Mouse (Mus musculus) forebrain, embryonic 10.5 days (tissue): ENCODE results near the gene Arl5c. TPM values are rescaled to one million over a fixed set of nuclear protein-coding genes. Genes with fewer than 3 reads are reported as not detected.

Experiments used
- DNase-seq: peaks from one replicate; pipeline ENCODE4 v3.0.0-alpha.2; 2017; ENCODE audit warnings: low spot score; ENCODE audit errors: extremely low spot score
- H3K27ac ChIP-seq: fragments of 300-500 bp; sonication (generic); 2 replicates; pipeline ENCODE4 v1.5.1; 2016; ENCODE audit warnings: mild to moderate bottlenecking
- H3K27me3 ChIP-seq: fragments of 300-500 bp; sonication (generic); 2 replicates; pipeline ENCODE4 v1.6.1; 2016; ENCODE audit warnings: mild to moderate bottlenecking; ENCODE audit not compliant: poor library complexity, severe bottlenecking
- H3K36me3 ChIP-seq: fragments of 300-500 bp; sonication (generic); replicated peaks from 2 replicates; pipeline ENCODE4 v1.6.1; 2016; ENCODE audit warnings: mild to moderate bottlenecking, moderate library complexity
- H3K4me1 ChIP-seq: fragments of 300-500 bp; sonication (generic); 2 replicates; pipeline ENCODE4 v1.6.1; 2016
- H3K4me3 ChIP-seq: fragments of 300-500 bp; sonication (generic); 2 replicates; pipeline ENCODE4 v1.5.1; 2016; ENCODE audit warnings: mild to moderate bottlenecking, moderate library complexity
- H3K9me3 ChIP-seq: fragments of 300-500 bp; sonication (generic); 2 replicates; pipeline ENCODE4 v1.6.1; 2016; ENCODE audit warnings: mild to moderate bottlenecking, moderate library complexity
- WGBS: fragments of 180-500 bp; shearing (Covaris S2); methylation state at CpG from one replicate; pipeline ENCODE4 v1.1.7; 2016; 5-methylcytosine and 5-hydroxymethylcytosine counted together
- polyA plus RNA-seq: library from polyadenylated mRNA; unstranded; fragments of >200 nt; fragmentation: Nextera tagmentation; extraction: Ambion mirVana; gene quantifications from 2 replicates; pipeline ENCODE4 v1.2.1, GENCODE M21; 2016

Gene Arl5c
- 15.2 and 17.6 TPM in 2 replicates for polyA plus RNA-seq

DNA sequence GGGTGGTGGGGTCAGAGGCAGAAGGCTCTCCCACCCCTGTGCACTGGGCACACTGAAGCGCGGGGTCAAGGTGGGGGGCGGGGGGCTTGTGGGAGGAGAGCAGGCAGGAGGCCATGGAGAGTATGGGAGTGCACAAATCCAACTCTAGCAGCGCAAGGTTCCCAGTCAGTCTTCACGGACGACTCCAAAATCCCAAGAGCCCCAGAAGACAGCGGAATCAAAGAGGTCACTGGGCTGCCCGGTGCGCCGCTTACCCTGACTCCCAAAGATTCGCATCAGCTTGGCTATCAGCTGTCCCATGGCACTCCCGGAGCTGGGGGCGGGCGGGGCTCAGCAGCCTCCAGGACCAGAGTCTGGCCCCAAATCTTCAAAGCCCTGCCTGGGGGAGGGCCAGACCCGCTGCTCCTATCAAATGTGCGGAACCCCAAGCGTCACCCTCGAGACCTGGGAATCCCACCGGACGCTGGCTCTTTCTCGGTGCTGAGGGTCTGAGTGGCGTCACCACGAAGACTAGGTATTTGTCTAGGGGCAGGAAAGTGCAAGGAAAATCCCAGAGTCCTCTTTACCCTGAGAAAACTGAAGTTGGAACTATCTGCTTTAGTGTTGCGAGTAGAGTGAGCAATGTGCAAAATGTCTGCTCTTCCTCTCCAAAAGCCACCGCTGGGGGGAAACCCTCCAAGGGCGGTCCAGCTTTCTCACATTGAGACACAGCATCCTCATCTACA, at the start of gene Arl5c:
Gene Arl5c (minus strand): TSS at position 618 of the 725 bp plus-strand sequence.
- Histone ChIP-seq H3K27me3 (peaks cover 79% of the 10 kb centered on the region), H3K4me1 (peaks cover 27% of the 10 kb centered on the region), H3K27ac (peak within 1 kb of the TSS; percentile 57), H3K9me3 (no peaks in the 10 kb centered on the region), H3K4me3 (peak within 1 kb of the TSS; percentile 62), H3K36me3 (no peaks in the 10 kb centered on the region)
- peak; percentile 69 for DNase-seq
- under 1% methylated on average over 26 of the region's 26 CpGs for WGBS

DNA sequence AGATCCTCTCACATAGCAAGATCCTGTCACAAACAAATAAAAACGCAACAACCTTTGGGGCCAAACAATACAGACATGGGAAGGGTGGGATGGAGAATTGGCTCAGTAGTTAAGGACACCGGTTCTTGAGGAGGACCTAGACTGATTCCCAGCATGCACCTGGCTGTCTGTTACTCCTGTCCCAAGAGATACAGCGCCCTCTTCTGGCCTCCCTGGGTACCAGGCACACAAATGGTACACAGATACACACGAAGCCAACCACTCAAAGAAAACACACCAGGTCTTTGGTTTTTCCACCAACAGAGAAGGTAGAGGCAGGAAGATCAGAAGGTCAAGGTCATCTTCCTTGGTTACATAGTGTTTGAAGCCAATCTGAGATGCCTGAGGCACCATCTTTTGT, 49.6 kb upstream of the Arl5c start:
- Histone ChIP-seq H3K36me3 (no peaks in the 10 kb centered on the region), H3K9me3 (no peaks in the 10 kb centered on the region), H3K4me1 (peaks cover 16% of the 10 kb centered on the region), H3K4me3 (no peak overlapping the region), H3K27ac (no peak overlapping the region), H3K27me3 (peaks cover 45% of the 10 kb centered on the region)
- 66% methylated on average over 4 of the region's 4 CpGs for WGBS
- DNase-seq = no peak

DNA sequence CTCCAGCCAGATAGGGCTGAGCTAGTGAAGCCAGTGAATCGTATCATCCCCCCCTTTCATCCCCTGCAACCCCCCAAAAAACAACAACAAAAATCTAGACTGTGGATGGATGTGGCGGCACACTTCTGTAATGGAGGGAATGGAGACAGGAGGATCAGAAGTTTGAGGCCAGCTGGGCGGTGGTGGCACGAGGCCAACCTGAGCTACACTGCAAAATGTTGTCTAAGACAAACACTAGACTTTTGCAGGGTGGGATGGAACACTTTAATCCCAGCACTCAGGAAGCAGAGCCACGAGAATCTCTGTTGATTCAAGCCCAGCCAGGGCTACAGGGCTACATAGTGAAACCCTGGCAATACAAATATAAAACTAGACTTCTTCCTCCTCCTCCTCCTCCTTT, 48.1 kb upstream of the Arl5c start:
- H3K9me3 ChIP-seq = no peaks in the 10 kb centered on the region
- no peak overlapping the region for H3K27ac ChIP-seq
- peaks cover 30% of the 10 kb centered on the region for H3K27me3 ChIP-seq
- no peaks in the 10 kb centered on the region for H3K36me3 ChIP-seq
- WGBS = 81% methylated on average over 5 of the region's 5 CpGs
- no peak for DNase-seq
- no peak overlapping the region for H3K4me3 ChIP-seq
- H3K4me1 ChIP-seq = peaks cover 11% of the 10 kb centered on the region; the same call in 1 of the 2 replicates

DNA sequence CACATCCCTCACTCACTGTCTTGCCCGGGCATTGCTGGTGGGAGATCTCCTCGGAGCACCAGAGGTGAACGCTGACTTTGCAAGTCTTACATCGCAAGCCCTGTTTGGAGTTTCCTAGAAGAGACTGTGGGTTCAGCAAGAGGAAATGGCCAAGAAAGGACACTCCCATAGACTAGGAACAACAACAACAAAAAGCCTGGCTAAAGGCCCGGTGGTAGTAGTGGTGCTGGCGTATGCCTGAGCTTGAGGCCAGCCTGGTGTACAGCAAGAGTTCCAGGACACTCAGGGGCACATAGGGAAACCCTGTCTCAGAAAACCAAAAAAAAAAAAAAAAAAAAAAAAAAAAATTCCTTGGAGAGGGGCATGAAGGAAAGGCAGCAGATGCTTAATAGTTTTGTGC, 46.8 kb upstream of the Arl5c start:
- 89% methylated on average over 6 of the region's 6 CpGs for WGBS
- no peak for DNase-seq
- H3K4me3 ChIP-seq = no peak overlapping the region
- H3K9me3 ChIP-seq = no peaks in the 10 kb centered on the region
- peaks cover 13% of the 10 kb centered on the region; the same call in 1 of the 2 replicates for H3K4me1 ChIP-seq
- H3K36me3 ChIP-seq = no peaks in the 10 kb centered on the region
- peaks cover 23% of the 10 kb centered on the region for H3K27me3 ChIP-seq
- H3K27ac ChIP-seq = no peak overlapping the region

DNA sequence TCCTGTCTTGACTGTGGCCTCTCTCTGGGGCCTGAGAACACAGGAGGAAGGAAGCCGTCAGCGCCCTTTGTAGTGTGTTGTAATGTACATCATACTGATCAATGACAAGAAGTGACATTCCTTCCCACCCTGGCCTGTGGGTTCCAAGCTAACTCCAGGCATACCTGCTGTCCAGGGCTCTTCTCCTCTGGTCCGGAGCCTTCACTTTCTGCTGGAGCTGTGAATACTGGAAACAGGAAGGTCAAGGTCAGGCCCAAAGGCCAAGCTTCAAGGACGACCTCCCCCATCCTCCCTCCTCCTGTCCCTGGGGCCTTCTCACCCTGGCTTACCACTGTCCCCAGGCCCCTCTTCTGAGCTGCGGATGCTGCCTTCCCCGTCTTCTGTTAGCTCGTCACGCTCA, 45.0 kb upstream of the Arl5c start:
- Histone ChIP-seq H3K4me3 (no peak overlapping the region; the same call in 1 of the 2 replicates), H3K36me3 (no peaks in the 10 kb centered on the region), H3K9me3 (no peaks in the 10 kb centered on the region), H3K4me1 (peaks cover 17% of the 10 kb centered on the region), H3K27ac (no peak overlapping the region), H3K27me3 (peaks cover 35% of the 10 kb centered on the region)
- DNase-seq = no peak
- 77% methylated on average over 8 of the region's 8 CpGs for WGBS

DNA sequence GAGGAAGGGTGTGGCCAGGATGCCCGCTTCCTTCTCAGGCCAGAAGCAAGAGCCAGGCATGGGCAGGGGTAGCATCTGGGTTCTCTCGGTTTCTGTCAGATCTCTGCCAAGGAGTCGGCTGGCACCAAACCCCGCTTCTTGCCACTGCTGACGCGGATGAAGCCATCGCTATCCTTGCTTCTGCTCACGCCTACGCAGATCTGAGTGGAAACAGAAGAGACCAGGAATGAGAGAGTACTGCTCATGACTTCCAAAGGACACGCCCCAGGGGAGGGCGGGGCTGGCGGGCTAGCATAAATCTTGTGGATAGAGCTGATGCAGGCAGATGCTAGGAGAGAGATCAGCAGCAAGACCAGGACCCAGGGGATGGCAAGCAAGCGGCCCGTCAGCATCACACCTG, 41.9 kb upstream of the Arl5c start:
- Histone ChIP-seq H3K36me3 (no peaks in the 10 kb centered on the region), H3K4me1 (peaks cover 31% of the 10 kb centered on the region), H3K27me3 (peaks cover 39% of the 10 kb centered on the region), H3K9me3 (no peaks in the 10 kb centered on the region), H3K27ac (no peak overlapping the region), H3K4me3 (no peak overlapping the region)
- no peak for DNase-seq
- 68% methylated on average over 14 of the region's 14 CpGs for WGBS

DNA sequence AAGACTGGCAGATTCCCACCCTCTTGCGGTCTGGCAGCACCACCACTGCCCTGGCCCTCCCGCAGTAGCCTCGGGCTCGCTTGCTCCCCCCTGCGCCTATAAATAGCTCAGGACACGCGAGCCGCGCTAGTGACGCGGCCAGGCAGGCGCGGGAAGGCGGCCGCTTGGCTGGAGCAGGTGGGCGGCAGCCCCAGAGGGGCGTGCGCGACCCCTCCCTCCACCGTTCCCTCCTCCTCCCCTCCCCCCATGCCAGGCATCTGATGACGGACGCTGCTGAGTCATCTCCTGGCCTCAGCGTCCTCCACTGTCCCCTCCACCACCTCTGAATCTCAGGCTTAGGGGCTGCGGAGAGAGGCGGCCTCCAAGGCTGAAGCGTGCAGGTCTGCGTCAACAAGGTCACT, 40.0 kb upstream of the Arl5c start:
- H3K4me3 ChIP-seq = peak overlapping the region; percentile 57
- under 1% methylated on average over 27 of the region's 27 CpGs for whole genome bisulfite sequencing
- H3K9me3 ChIP-seq = no peaks in the 10 kb centered on the region
- peak; percentile 57 for DNase-seq
- H3K4me1 ChIP-seq = peaks cover 27% of the 10 kb centered on the region
- peaks cover 9% of the 10 kb centered on the region for H3K36me3 ChIP-seq
- peak overlapping the region; percentile 78 for H3K27ac ChIP-seq
- peaks cover 39% of the 10 kb centered on the region for H3K27me3 ChIP-seq

DNA sequence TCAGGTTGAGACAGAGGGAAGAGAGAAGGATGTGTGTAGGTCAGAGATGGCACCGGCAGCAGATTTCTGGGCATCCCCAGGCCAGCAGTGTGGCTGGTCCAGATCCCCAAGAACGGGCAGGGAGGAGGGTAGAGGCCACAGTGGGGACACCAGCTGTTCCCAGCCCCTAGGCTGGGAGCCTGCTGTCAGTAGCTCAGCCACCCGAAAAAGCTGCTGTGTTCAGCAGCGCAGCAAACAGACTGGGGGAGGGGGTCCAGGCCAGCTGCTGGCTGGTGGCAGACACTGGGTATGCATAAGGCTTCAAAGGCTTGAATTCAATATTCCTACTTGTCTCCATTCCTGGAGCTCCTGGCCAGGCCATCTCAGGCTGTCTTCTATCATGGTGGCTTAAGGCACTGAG, 38.9 kb upstream of the Arl5c start:
- H3K36me3 ChIP-seq = peaks cover 21% of the 10 kb centered on the region
- no peaks in the 10 kb centered on the region for H3K9me3 ChIP-seq
- H3K27ac ChIP-seq = peak overlapping the region; percentile 44; the same call in 1 of the 2 replicates
- H3K27me3 ChIP-seq = peaks cover 39% of the 10 kb centered on the region
- no peak overlapping the region for H3K4me3 ChIP-seq
- peaks cover 26% of the 10 kb centered on the region for H3K4me1 ChIP-seq
- no peak for DNase-seq
- WGBS = 24% methylated on average over 4 of the region's 4 CpGs

DNA sequence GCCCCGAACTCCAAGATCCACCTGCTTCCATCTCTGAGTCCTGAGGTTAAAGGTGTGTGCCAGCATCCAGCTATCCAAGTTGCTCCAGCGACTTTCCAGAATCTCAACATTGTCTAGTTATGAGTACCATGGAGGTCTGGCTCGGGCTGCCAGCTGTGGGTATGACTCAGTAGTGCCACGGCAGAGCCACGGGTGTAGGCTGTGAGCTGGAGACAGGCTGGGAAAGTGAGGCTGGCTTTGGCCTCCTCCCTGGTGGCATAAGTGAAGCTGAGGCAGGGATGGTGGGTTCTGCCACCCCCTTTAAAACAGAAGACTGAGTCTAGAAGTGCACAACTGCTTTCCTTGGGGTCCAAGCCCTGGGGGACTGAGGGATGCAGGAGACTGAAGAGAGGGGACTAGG, 38.1 kb upstream of the Arl5c start:
- no peak overlapping the region for H3K4me3 ChIP-seq
- DNase-seq = no peak
- peaks cover 26% of the 10 kb centered on the region for H3K4me1 ChIP-seq
- peaks cover 39% of the 10 kb centered on the region for H3K27me3 ChIP-seq
- no peaks in the 10 kb centered on the region for H3K9me3 ChIP-seq
- H3K36me3 ChIP-seq = peaks cover 28% of the 10 kb centered on the region
- 90% methylated on average over 5 of the region's 5 CpGs for WGBS
- no peak overlapping the region for H3K27ac ChIP-seq

DNA sequence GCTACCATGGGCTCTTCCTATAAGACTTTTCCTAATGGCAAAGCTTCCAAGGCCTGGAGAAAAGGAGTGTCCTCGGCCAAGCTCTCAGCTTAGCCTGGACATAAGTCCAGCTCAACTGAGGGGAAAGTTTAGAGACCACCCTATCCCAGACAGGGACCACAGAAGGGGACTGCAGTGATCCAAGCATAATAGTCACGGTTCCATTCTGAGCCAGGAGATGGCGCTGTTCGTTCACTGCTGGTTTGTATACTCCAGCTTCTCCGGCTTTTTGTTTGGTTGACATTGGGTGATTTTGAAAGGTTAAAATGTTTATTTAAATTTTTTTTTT, 35.4 kb upstream of the Arl5c start:
- H3K9me3 ChIP-seq = no peaks in the 10 kb centered on the region
- peaks cover 19% of the 10 kb centered on the region for H3K27me3 ChIP-seq
- H3K4me3 ChIP-seq = no peak overlapping the region
- peak; percentile 82 for DNase-seq
- H3K27ac ChIP-seq = no peak overlapping the region
- peaks cover 29% of the 10 kb centered on the region for H3K4me1 ChIP-seq
- peaks cover 42% of the 10 kb centered on the region for H3K36me3 ChIP-seq
- WGBS = 9% methylated on average over 5 of the region's 5 CpGs

DNA sequence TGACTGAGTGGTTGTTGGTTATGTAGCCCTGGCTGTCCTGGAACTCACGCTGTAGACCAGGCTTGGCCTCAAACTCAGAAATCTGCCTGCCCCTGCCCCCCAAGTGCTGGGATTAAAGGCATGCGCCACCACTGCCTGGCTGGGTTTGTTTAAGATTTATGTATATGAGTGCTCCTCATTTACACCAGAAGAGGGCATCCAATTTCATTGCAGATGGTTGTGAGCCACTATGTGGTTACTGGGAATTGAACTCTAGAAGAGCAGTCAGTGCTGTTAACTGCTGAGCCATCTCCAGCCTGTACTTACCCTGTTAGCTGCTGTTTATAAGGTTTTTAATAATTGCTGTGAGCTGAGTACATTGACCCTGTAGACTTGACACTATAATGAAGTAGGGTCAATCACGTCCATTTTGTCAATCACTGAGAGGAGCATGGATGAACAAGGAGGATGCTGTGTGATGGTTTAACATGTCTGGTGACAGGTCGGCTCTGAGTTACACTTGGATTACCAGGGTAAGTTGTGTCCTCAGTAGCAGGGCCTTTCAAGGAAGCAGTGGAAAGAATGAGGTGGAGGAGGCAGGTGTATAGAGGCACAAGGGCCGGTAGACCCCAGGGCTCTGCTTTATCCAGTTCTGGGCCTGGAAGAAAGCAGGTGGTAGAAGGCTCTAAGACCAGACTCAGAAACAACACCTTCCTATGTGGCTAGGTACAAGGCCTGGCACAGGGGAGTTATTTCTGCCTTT, 34.9 kb upstream of the Arl5c start:
- no peak for DNase-seq
- 60% methylated on average over 5 of the region's 5 CpGs for WGBS
- Histone ChIP-seq H3K36me3 (peaks cover 42% of the 10 kb centered on the region), H3K27ac (no peak overlapping the region), H3K4me1 (peaks cover 29% of the 10 kb centered on the region), H3K27me3 (peaks cover 14% of the 10 kb centered on the region), H3K9me3 (no peaks in the 10 kb centered on the region), H3K4me3 (no peak overlapping the region)

DNA sequence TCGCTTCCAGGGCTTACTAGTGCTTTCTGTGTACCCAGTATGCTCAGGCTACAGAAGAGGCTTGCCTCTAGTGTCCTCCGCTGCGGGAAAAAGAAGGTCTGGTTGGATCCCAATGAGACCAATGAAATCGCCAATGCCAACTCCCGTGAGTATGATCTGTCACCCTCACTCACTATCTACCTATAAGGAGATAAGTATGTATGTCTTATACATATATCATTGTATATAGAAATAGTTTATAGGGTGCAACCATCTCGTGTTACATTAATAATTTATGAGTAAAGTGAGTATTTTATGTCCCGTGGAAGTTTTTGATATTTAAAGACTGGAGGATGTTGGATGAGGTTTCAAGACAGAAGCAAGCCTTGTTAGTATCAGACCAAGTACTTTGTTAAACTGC, 31.8 kb upstream of the Arl5c start:
- DNase-seq = no peak
- Histone ChIP-seq H3K36me3 (peaks cover 42% of the 10 kb centered on the region), H3K27me3 (no peaks in the 10 kb centered on the region), H3K4me1 (peaks cover 31% of the 10 kb centered on the region), H3K9me3 (no peaks in the 10 kb centered on the region), H3K27ac (peak overlapping the region; percentile 99), H3K4me3 (peak overlapping the region; percentile 100)
- 30% methylated on average over 7 of the region's 7 CpGs for WGBS

DNA sequence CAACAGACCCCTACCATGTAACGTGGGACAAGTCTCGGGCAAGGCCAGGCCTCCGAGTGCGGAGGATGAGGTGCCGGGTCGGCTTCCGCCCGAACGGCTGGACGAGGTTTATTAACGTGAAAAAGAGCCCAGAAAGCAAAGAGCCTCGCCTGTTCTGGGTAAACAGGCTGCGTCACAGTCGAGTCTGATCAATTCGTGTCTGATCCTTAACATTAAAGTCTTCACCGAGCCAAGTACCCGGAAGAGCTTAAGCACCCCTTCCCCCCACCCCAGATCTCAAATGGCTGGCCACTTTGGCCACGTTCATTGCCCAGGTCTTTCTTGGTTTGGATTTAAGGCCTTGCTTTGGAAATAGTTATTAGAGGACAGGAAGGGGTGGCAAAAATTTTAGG, 31.3 kb upstream of the Arl5c start:
- Histone ChIP-seq H3K9me3 (no peaks in the 10 kb centered on the region), H3K36me3 (peaks cover 37% of the 10 kb centered on the region), H3K27me3 (no peaks in the 10 kb centered on the region), H3K4me1 (peaks cover 36% of the 10 kb centered on the region), H3K27ac (peak overlapping the region; percentile 99), H3K4me3 (peak overlapping the region; percentile 100)
- WGBS = 0% methylated on average over 18 of the region's 18 CpGs
- no peak for DNase-seq
